Mouse (Mus musculus) cerebellum, adult 2 months (tissue): ENCODE measurements around the gene Ccl22. TPM values are rescaled to one million over a fixed set of nuclear protein-coding genes. Genes with fewer than 3 reads are reported as not detected.
A peak's percentile ranks its signal among the peaks of the same experiment; 100 is the strongest.

ENCODE experiments used
- DNase-seq, 2 experiments: peaks; one replicate each; pipeline ENCODE4 v3.0.0; 2021
- H3K27ac ChIP-seq: fragments of 200-500 bp; 2 replicates; pipeline ENCODE4 v1.5.1; 2012; ENCODE audit warnings: low read length, control low read depth, inconsistent platforms; ENCODE audit not compliant: insufficient read depth
- H3K27me3 ChIP-seq: fragments of 200-500 bp; 2 replicates; pipeline ENCODE4 v1.6.1; 2012; ENCODE audit warnings: inconsistent platforms, mild to moderate bottlenecking, low read length, moderate library complexity; ENCODE audit not compliant: control insufficient read depth, insufficient read depth
- H3K4me1 ChIP-seq: fragments of 200-500 bp; 2 replicates; pipeline ENCODE4 v1.6.1; 2011; ENCODE audit warnings: low read length; ENCODE audit not compliant: control insufficient read depth, insufficient read depth
- H3K4me3 ChIP-seq: fragments of 200-500 bp; replicated peaks from 2 replicates; pipeline ENCODE3; 2011; ENCODE audit warnings: mild to moderate bottlenecking, low read depth, low read length, control low read depth; ENCODE audit not compliant: insufficient read depth
- CTCF ChIP-seq: fragments of 200-500 bp; IDR thresholded peaks from 2 replicates; pipeline ENCODE4 v1.5.1; 2011; ENCODE audit warnings: low read depth, mild to moderate bottlenecking, control low read depth, low read length, moderate library complexity, borderline replicate concordance; ENCODE audit not compliant: insufficient read depth
- POLR2A ChIP-seq: fragments of 200-500 bp; IDR thresholded peaks from 2 replicates; pipeline ENCODE4 v1.6.1; 2011; ENCODE audit warnings: low read length, control low read depth, borderline replicate concordance; ENCODE audit not compliant: insufficient read depth
- WGBS: fragments of 180-500 bp; shearing (Covaris S2); methylation state at CpG from one replicate; pipeline ENCODE4 v1.1.7; 2018; 5-methylcytosine and 5-hydroxymethylcytosine counted together
- polyA plus RNA-seq: library from polyadenylated mRNA; depleted of rRNA; stranded (reverse); fragments of >200 nt; gene quantifications from 2 replicates; pipeline ENCODE4 v1.2.3, GENCODE M21; 2012

Gene Ccl22
- polyA plus RNA-seq, 1 experiment, result 0.21 TPM

- Histone ChIP-seq H3K4me3 (peak overlapping the region; percentile 62), H3K4me1 (no peaks in the 10 kb centered on the region), H3K27ac (no peak overlapping the region), H3K27me3 (no peaks in the 10 kb centered on the region)
- TF ChIP-seq CTCF, result peak; percentile 59; the same call in 1 of the 2 replicates
- TF ChIP-seq POLR2A, result no peak
- peak; percentile 69 to 75 for DNase-seq
- WGBS, result under 1% methylated on average over 35 of the region's 35 CpGs
Observed at GRCm38 (mm10) chr8:94702844-94703813, 42.3 kb upstream of the Ccl22 start.

- H3K4me1 ChIP-seq, result no peaks in the 10 kb centered on the region
- H3K4me3 ChIP-seq, result peak overlapping the region; percentile 62
- TF ChIP-seq POLR2A (peak; percentile 25; the same call in 1 of the 2 replicates), CTCF (peak; percentile 92)
- peak; percentile 95 to 100 for DNase-seq
- whole genome bisulfite sequencing, result under 1% methylated on average over 35 of the region's 35 CpGs
- peak overlapping the region; percentile 85 for H3K27ac ChIP-seq
- H3K27me3 ChIP-seq, result no peaks in the 10 kb centered on the region
Observed at GRCm38 (mm10) chr8:94703972-94704668, 41.3 kb upstream of the Ccl22 start.

- Histone ChIP-seq H3K4me3 (peak overlapping the region; percentile 62), H3K4me1 (no peaks in the 10 kb centered on the region), H3K27ac (peak overlapping the region; percentile 85), H3K27me3 (no peaks in the 10 kb centered on the region)
- TF ChIP-seq POLR2A (no peak), CTCF (no peak)
- DNase-seq, result no peak
- WGBS, result 7% methylated on average over 9 of the region's 9 CpGs
Observed at GRCm38 (mm10) chr8:94704669-94704984, 40.8 kb upstream of the Ccl22 start.

- no peak overlapping the region for H3K27ac ChIP-seq
- no peaks in the 10 kb centered on the region for H3K4me1 ChIP-seq
- H3K27me3 ChIP-seq, result no peaks in the 10 kb centered on the region
- 87% methylated on average over 10 of the region's 10 CpGs for WGBS
- TF ChIP-seq CTCF, result no peak
- no peak overlapping the region for H3K4me3 ChIP-seq
- no peak for DNase-seq
Observed at GRCm38 (mm10) chr8:94705581-94706245, 39.7 kb upstream of the Ccl22 start.

GRCm38 (mm10) chr8:94706732-94707395, 38.5 kb upstream of the Ccl22 start:
- H3K27me3 ChIP-seq, result no peaks in the 10 kb centered on the region
- no peaks in the 10 kb centered on the region for H3K4me1 ChIP-seq
- no peak overlapping the region for H3K4me3 ChIP-seq
- H3K27ac ChIP-seq, result no peak overlapping the region
- peak in 1 of 2 experiments; percentile 28 for DNase-seq
- WGBS, result 69% methylated on average over 9 of the region's 9 CpGs
- TF ChIP-seq POLR2A (no peak), CTCF (no peak)

- Histone ChIP-seq H3K27me3 (no peaks in the 10 kb centered on the region), H3K4me3 (no peak overlapping the region), H3K4me1 (no peaks in the 10 kb centered on the region), H3K27ac (no peak overlapping the region)
- DNase-seq, result no peak
- TF ChIP-seq CTCF, result no peak
- no peak for TF ChIP-seq POLR2A
- 42% methylated on average over 8 of the region's 8 CpGs for WGBS
Observed at GRCm38 (mm10) chr8:94710336-94710735, 35.1 kb upstream of the Ccl22 start.

- no peaks in the 10 kb centered on the region for H3K27me3 ChIP-seq
- H3K4me1 ChIP-seq, result peaks cover 3% of the 10 kb centered on the region; the same call in 1 of the 2 replicates
- DNase-seq, result peak; percentile 69 to 81
- WGBS, result 9% methylated on average over 5 of the region's 5 CpGs
- TF ChIP-seq CTCF (no peak), POLR2A (no peak)
- no peak overlapping the region for H3K4me3 ChIP-seq
- H3K27ac ChIP-seq, result no peak overlapping the region
Observed at GRCm38 (mm10) chr8:94711160-94711718, 34.2 kb upstream of the Ccl22 start.
